Mouse (Mus musculus): Measurements from ENCODE around the gene Tppp3.
A peak's percentile ranks its signal among the peaks of the same experiment; 100 is the strongest.

- TF ChIP-seq POLR2A (IDR thresholded peaks at IDR 0.05; ENCODE audit: insufficient read depth, low read depth, low read length) (no peak), CTCF (IDR thresholded peaks at IDR 0.05) (peak; percentile 71)
Observed at GRCm38 (mm10) chr8:105481453-105481852, 10.1 kb upstream of the Tppp3 start.
